Mouse (Mus musculus) right cerebral cortex, postnatal 4 days (tissue): ENCODE measurements around the gene Olfm4.

Experiments
- DNase-seq: peaks from one replicate; pipeline ENCODE4 v3.0.0-alpha.2; 2022

Gene Olfm4

GRCm38 (mm10) chr14:80029297-80030001 lies 45.6 kb downstream of the Olfm4 start:
- no peak for DNase-seq

- DNase-seq = no peak
Observed at GRCm38 (mm10) chr14:80039645-80040272, 55.9 kb downstream of the Olfm4 start.

- DNase-seq = no peak
Observed at GRCm38 (mm10) chr14:80046104-80046734, 62.3 kb downstream of the Olfm4 start.

GRCm38 (mm10) chr14:80047368-80048101 lies 63.7 kb downstream of the Olfm4 start:
- DNase-seq = no peak

GRCm38 (mm10) chr14:80055725-80056124 lies 71.8 kb downstream of the Olfm4 start:
- no peak for DNase-seq

- DNase-seq = no peak
Observed at GRCm38 (mm10) chr14:80061686-80062085, 77.8 kb downstream of the Olfm4 start.

- no peak for DNase-seq
Observed at GRCm38 (mm10) chr14:80062896-80063295, 79.0 kb downstream of the Olfm4 start.

GRCm38 (mm10) chr14:80070580-80070979 lies 86.7 kb downstream of the Olfm4 start:
- no peak for DNase-seq
